Mouse (Mus musculus): ENCODE data around the gene Tmem207. TPM values are rescaled to one million over a fixed set of nuclear protein-coding genes. Genes with fewer than 3 reads are reported as not detected.
"Not testable (repeated sequence)": the region's sequence is repeated elsewhere in the genome, so short reads cannot be mapped to it uniquely, and the experiment has no call there.

Gene Tmem207
- not detected for total RNA-seq (2021)
- long read RNA-seq, experiment 1 = 0 reads
- long read RNA-seq, experiment 2 = 0 reads

DNA sequence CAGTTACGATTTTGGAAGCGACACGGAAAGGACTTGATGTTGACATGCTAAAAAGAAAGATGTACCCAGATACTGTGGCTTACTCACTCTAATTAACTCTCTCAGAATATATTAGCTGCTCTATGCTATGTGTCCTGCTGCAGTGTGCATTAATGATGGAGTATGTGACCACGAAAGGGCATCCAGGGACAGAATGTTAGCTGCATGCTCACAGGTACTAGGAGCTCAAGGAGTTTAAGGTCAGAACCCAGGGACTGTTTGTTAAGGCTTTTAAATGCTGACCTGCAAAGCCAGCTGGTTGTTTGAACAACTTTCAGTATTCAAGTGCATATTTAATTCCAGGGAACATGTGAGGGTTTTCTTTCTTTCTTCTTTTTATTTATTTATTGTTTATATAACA lies at the start of gene Tmem207:
Gene Tmem207, minus strand, starts transcription at position 101 of the 400 bp plus-strand sequence.
- DNase-seq = no peak

DNA sequence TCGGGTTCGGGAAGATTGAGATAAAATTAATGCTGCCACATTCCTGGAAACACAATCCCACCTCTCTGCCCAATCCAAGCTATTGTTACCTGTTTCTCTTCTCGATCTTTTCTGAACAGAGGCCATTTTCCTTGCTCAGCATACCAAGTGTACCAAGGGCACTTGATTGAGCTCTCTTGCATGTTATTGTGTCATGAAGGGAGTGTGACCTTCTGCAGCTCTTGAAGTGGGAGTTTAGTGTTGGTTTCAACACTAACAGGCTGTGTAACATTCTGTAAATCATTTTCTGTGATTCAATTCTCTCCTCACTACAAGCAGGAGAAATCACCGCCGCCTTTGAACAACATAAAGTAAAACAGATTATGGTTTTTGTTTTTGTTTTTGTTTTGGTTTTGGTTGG lies 47.6 kb upstream of the Tmem207 start:
- no peak for DNase-seq

- no peak for DNase-seq
Observed at GRCm38 (mm10) chr16:26571836-26572235, 45.3 kb upstream of the Tmem207 start.

GRCm38 (mm10) chr16:26569387-26569978 lies 42.9 kb upstream of the Tmem207 start:
- no peak for DNase-seq

DNA sequence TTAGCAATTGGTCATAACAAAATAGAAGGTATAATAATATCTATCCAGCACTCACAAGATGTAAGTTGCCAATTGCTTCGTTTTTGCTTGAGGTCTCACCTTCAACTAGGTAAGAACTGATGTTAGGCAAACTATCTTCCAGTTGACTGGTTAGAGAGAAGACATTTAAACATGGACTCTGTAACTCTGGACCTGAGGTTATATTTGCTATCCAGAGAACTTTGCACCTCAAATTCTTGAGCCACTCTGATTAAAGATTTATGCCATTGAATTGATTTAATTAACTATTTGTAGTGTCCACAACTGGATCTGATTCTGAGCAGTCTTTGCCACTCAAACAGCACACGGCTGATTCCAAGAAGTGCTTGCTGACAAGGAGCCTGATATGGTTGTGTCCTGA lies 36.2 kb upstream of the Tmem207 start:
- DNase-seq = no peak

- DNase-seq = no peak
Observed at GRCm38 (mm10) chr16:26561743-26562142, 35.2 kb upstream of the Tmem207 start.

GRCm38 (mm10) chr16:26558797-26559196 lies 32.2 kb upstream of the Tmem207 start:
- no peak for DNase-seq

DNA sequence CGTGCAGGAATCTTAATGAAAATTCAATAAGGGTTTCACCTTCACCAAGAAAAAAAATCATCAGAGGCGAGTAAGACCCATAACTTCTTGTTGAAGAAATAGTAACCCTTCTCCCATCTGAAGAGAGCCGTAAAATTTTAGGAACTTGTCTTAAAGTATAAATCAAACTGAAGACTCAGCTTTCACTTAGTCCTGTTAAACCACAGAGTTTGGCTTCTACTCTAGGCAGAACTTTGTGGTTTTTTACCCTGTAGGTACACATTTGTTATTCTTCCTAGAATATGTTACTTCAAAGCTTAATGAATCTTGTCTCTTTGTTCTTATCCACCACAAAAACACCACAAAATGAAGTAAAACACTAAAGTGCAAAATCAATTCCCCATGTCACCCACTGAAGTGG lies 25.7 kb upstream of the Tmem207 start:
- DNase-seq = no peak

- DNase-seq = no peak
Observed at GRCm38 (mm10) chr16:26549221-26549620, 22.7 kb upstream of the Tmem207 start.

- DNase-seq = no peak
Observed at GRCm38 (mm10) chr16:26546879-26547206, 20.3 kb upstream of the Tmem207 start.

- no peak for DNase-seq
Observed at GRCm38 (mm10) chr16:26546170-26546878, 19.8 kb upstream of the Tmem207 start.

GRCm38 (mm10) chr16:26532287-26532686 lies 5.7 kb upstream of the Tmem207 start:
- no peak for DNase-seq

- no peak for DNase-seq
Observed at GRCm38 (mm10) chr16:26530451-26530850, 3.9 kb upstream of the Tmem207 start.

GRCm38 (mm10) chr16:26527931-26528666 lies 1.5 kb upstream of the Tmem207 start:
- DNase-seq = no peak

GRCm38 (mm10) chr16:26525832-26526231 lies 737 bp downstream of the Tmem207 start:
- no peak for DNase-seq

DNA sequence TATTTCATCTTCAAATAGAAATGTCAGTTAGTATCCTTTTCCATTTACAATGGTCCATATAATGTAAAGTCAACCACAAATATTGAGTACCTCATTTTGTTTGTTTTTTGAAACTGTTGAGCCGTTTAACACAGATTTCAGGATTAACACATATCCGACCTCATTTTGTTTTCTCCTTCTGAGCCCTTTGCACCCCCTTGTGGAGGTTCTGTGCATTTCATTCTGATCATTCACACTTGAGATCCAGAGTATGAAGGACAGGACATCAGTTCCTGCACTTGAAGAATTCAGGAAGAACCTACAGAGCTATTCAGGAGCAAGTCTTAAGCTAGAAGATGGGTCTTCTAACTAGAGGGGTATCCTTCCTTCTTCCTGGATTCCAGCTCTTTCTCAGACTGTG lies 7.0 kb downstream of the Tmem207 start:
- peak in 1 of 2 experiments; percentile 10 for DNase-seq

- no peak for DNase-seq
Observed at GRCm38 (mm10) chr16:26504961-26505360, 21.6 kb downstream of the Tmem207 start.

DNA sequence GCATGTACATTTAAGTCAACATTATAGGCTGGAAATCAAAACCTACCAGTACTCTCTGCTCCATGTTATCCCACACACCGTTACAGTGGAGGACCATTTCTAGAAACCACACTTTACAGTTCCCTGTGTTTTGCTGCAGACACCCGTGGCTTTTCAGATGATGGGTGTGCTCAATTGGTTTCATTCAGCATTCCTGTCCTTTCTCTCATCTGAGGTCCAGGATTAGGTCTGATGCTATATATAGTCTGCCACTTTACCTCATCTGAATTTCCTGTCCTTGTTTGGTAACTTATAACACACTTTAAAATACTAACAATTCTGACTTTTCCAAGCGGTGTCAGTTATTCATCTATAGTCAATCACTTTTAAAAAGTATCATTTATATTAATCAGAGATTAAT lies 25.8 kb downstream of the Tmem207 start:
- no peak for DNase-seq

DNA sequence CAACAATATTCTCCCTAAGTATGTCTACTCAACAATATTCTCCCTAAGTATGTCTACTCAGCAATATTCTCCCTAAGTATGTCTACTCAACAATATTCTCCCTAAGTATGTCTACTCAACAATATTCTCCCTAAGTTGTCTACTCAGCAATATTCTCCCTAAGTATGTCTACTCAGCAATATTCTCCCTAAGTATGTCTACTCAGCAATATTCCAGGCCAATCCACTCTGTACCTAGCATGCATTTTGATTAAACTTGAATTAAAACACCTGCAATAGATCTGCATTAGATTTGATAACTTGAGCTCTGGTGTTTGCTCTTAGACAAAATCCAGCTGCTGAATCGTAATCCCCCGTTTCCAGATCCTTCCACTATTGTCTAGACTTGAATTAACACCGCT lies 26.9 kb downstream of the Tmem207 start:
- not testable (repeated sequence) for DNase-seq

- peak in 1 of 2 experiments; percentile 9 for DNase-seq
Observed at GRCm38 (mm10) chr16:26495721-26496120, 30.8 kb downstream of the Tmem207 start.

- DNase-seq = no peak
Observed at GRCm38 (mm10) chr16:26471254-26471653, 55.3 kb downstream of the Tmem207 start.

- DNase-seq = no peak
Observed at GRCm38 (mm10) chr16:26466535-26466934, 60.0 kb downstream of the Tmem207 start.

DNA sequence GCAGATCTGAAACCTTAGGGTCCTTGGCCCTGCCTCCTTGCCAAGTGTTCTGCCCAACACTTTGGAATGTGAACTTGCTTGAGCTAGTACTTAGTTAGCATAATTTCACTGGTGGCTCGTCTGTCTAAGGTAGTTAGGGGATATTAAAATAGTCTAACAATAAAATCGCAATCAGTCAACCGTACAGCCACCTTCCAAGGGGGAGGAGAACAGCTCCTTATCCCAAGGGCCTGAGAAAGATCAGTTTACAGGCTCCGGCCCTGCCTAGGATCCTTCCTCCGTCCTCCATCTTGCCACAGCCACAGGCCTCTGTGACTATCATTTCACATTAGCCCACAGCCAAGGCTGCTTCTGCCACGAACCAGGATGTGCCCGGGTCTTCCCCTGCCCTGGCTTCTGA lies 63.7 kb downstream of the Tmem207 start, which contains the start of gene Cldn16:
Gene Cldn16, plus strand, starts transcription at position 301 of the 400 bp plus-strand sequence.
- DNase-seq = no peak

All from heart, adult 18-20 months (tissue).